Mouse (Mus musculus) heart, adult 2 months (tissue): ENCODE results near the gene C2.

Experiments used
- CTCF ChIP-seq: fragments of 200-600 bp; IDR thresholded peaks from 2 replicates; pipeline ENCODE4 v1.8.1; 2022; ENCODE audit warnings: antibody characterized with exemption, mild to moderate bottlenecking, moderate library complexity
- EP300 ChIP-seq: fragments of 200-500 bp; IDR thresholded peaks from 2 replicates; pipeline ENCODE4 v1.6.1; 2011; ENCODE audit warnings: low read depth, low read length, control low read depth; ENCODE audit not compliant: insufficient read depth
- POLR2A ChIP-seq: fragments of 200-500 bp; IDR thresholded peaks from 2 replicates; pipeline ENCODE4 v1.6.1; 2011; ENCODE audit warnings: mild to moderate bottlenecking, low read depth, low read length, control low read depth; ENCODE audit not compliant: insufficient read depth

GRCm38 (mm10) chr17:34881166-34881565, 16.9 kb downstream of the C2 start:
- TF ChIP-seq CTCF: no peak
- TF ChIP-seq EP300: no peak
- TF ChIP-seq POLR2A: no peak
